Mouse (Mus musculus): ENCODE measurements around the gene Nrsn2. TPM values are rescaled to one million over a fixed set of nuclear protein-coding genes. Genes with fewer than 3 reads are reported as not detected.

Gene Nrsn2
- not detected for total RNA-seq (2023)

GRCm38 (mm10) chr2:152376345-152376741 lies at the start of gene Nrsn2:
Gene Nrsn2, minus strand, starts transcription at chr2:152376638.

GRCm38 (mm10) chr2:152415287-152415686 lies 38.8 kb upstream of the Nrsn2 start, which contains the start of gene 6820408C15Rik:
Gene 6820408C15Rik, plus strand, starts transcription at chr2:152415587.

GRCm38 (mm10) chr2:152414591-152415165 lies 38.2 kb upstream of the Nrsn2 start, which contains the start of gene Zcchc3:
Gene Zcchc3, minus strand, starts transcription at chr2:152415027.

GRCm38 (mm10) chr2:152397680-152398435 lies 21.4 kb upstream of the Nrsn2 start, which contains the start of gene Sox12:
Gene Sox12, minus strand, starts transcription at chr2:152398063.

GRCm38 (mm10) chr2:152343329-152344213 lies 32.9 kb downstream of the Nrsn2 start, which contains the start of gene Trib3:
Gene Trib3, minus strand, starts transcription at chr2:152344032.

GRCm38 (mm10) chr2:152332101-152332825 lies 44.2 kb downstream of the Nrsn2 start, which contains the start of gene Rbck1:
Gene Rbck1, minus strand, starts transcription at chr2:152332653.

Other genes starting within 250 kb of the Nrsn2 start
- not detected for gene Tcf15, start 233.1 kb downstream of the Nrsn2 start, total RNA-seq (2023)
- 10 to 100 TPM; 57.8 to 58.7 TPM for gene Csnk2a1, start 149.8 kb downstream of the Nrsn2 start, total RNA-seq (2023)
- 10 to 100 TPM; 77.3 to 78.6 TPM for gene Tbc1d20, start 82.8 kb downstream of the Nrsn2 start, total RNA-seq (2023)
- gene Rbck1, start 44.0 kb downstream of the Nrsn2 start, total RNA-seq (2023): 10 to 100 TPM; 77.5 to 83.0 TPM
- 1 to 10 TPM; 2.9 to 4.0 TPM for gene Trib3, start 32.6 kb downstream of the Nrsn2 start, total RNA-seq (2023)
- gene Sox12, start 21.4 kb upstream of the Nrsn2 start, total RNA-seq (2023): 1 to 10 TPM in 1 of 2 experiments, under 1 TPM in 1; 0.77 to 1.5 TPM
- gene Zcchc3, start 38.4 kb upstream of the Nrsn2 start, total RNA-seq (2023): 1 to 10 TPM; 1.9 TPM
- under 1 TPM in 1 of 2 experiments, not detected in 1; 0.31 TPM for gene 6820408C15Rik, start 38.9 kb upstream of the Nrsn2 start, total RNA-seq (2023)
- gene Defb23, start 88.0 kb upstream of the Nrsn2 start, total RNA-seq (2023): not detected
- gene Defb20, start 100.4 kb upstream of the Nrsn2 start, total RNA-seq (2023): not detected
- not detected for gene Defb22, start 113.5 kb upstream of the Nrsn2 start, total RNA-seq (2023)
- not detected for gene Defb26, start 135.1 kb upstream of the Nrsn2 start, total RNA-seq (2023)
- gene Defb28, start 141.6 kb upstream of the Nrsn2 start, total RNA-seq (2023): not detected
- gene Defb29, start 163.5 kb upstream of the Nrsn2 start, total RNA-seq (2023): not detected
- not detected for gene Gm17416, start 192.7 kb upstream of the Nrsn2 start, total RNA-seq (2023)
- gene Defb21, start 196.1 kb upstream of the Nrsn2 start, total RNA-seq (2023): not detected
- not detected for gene Defb19, start 203.7 kb upstream of the Nrsn2 start, total RNA-seq (2023)
- gene Defb45, start 222.8 kb upstream of the Nrsn2 start, total RNA-seq (2023): not detected
- not detected for gene Defb36, start 227.7 kb upstream of the Nrsn2 start, total RNA-seq (2023)
- 1 to 10 TPM in 1 of 2 experiments, not detected in 1; 1.7 TPM for gene Defb25, start 246.4 kb upstream of the Nrsn2 start, total RNA-seq (2023)